Mouse (Mus musculus): Measurements from ENCODE around the gene Vwa5b1. TPM values are rescaled to one million over a fixed set of nuclear protein-coding genes. Genes with fewer than 3 reads are reported as not detected.

Gene Vwa5b1
- polyA plus RNA-seq, 1 experiment from 2014 or later: 0.15 TPM

GRCm38 (mm10) chr4:138548124-138548561 lies 87.5 kb downstream of the Vwa5b1 start:
- Histone ChIP-seq H3K4me2 (no peak overlapping the region), H3K9ac (ENCODE audit: low read length) (no peak overlapping the region), H3K4me3 (ENCODE audit: low read depth, low read length) (no peak overlapping the region), H3K36me3 (ENCODE audit: control insufficient read depth, insufficient read depth, low read length) (no peaks in the 10 kb centered on the region), H3K4me1 (ENCODE audit: control insufficient read depth, insufficient read depth, low read length) (peaks cover 5% of the 10 kb centered on the region), H3K27me3 (ENCODE audit: control insufficient read depth, insufficient read depth, low read length) (no peaks in the 10 kb centered on the region), H3K9me3 (ENCODE audit: control insufficient read depth, low read length) (no peaks in the 10 kb centered on the region), H3K27ac (ENCODE audit: low read depth, low read length) (no peak overlapping the region)
- ATAC-seq (ENCODE audit: low FRiP score) (peak; percentile 58; the same call in 1 of the 2 replicates), DNase-seq (ENCODE audit: low spot score, missing footprints) (no peak)
- WGBS: 12% methylated on average over 10 of the region's 10 CpGs

GRCm38 (mm10) chr4:138547556-138547955 lies 88.1 kb downstream of the Vwa5b1 start:
- Histone ChIP-seq H3K27me3 (ENCODE audit: control insufficient read depth, insufficient read depth, low read length) (no peaks in the 10 kb centered on the region), H3K9me3 (ENCODE audit: control insufficient read depth, low read length) (no peaks in the 10 kb centered on the region), H3K27ac (ENCODE audit: low read depth, low read length) (no peak overlapping the region), H3K4me2 (no peak overlapping the region), H3K36me3 (ENCODE audit: control insufficient read depth, insufficient read depth, low read length) (no peaks in the 10 kb centered on the region), H3K4me1 (ENCODE audit: control insufficient read depth, insufficient read depth, low read length) (peaks cover 5% of the 10 kb centered on the region), H3K4me3 (ENCODE audit: low read depth, low read length) (no peak overlapping the region), H3K9ac (ENCODE audit: low read length) (no peak overlapping the region)
- 24% methylated on average over 10 of the region's 10 CpGs for WGBS
- ATAC-seq (ENCODE audit: low FRiP score) (no peak), DNase-seq (ENCODE audit: low spot score, missing footprints) (no peak)

GRCm38 (mm10) chr4:138547041-138547440 lies 88.6 kb downstream of the Vwa5b1 start:
- no peak for DNase-seq (ENCODE audit: low spot score, missing footprints)
- Histone ChIP-seq H3K9me3 (ENCODE audit: control insufficient read depth, low read length) (no peaks in the 10 kb centered on the region), H3K4me3 (ENCODE audit: low read depth, low read length) (no peak overlapping the region), H3K4me1 (ENCODE audit: control insufficient read depth, insufficient read depth, low read length) (peaks cover 5% of the 10 kb centered on the region), H3K36me3 (ENCODE audit: control insufficient read depth, insufficient read depth, low read length) (no peaks in the 10 kb centered on the region), H3K9ac (ENCODE audit: low read length) (no peak overlapping the region), H3K27me3 (ENCODE audit: control insufficient read depth, insufficient read depth, low read length) (no peaks in the 10 kb centered on the region), H3K4me2 (no peak overlapping the region), H3K27ac (ENCODE audit: low read depth, low read length) (no peak overlapping the region)
- WGBS: 67% methylated on average over 6 of the region's 6 CpGs
- no peak for ATAC-seq (ENCODE audit: low FRiP score)

GRCm38 (mm10) chr4:138546241-138546640 lies 89.4 kb downstream of the Vwa5b1 start:
- Histone ChIP-seq H3K27me3 (ENCODE audit: control insufficient read depth, insufficient read depth, low read length) (no peaks in the 10 kb centered on the region), H3K36me3 (ENCODE audit: control insufficient read depth, insufficient read depth, low read length) (no peaks in the 10 kb centered on the region), H3K9ac (ENCODE audit: low read length) (no peak overlapping the region), H3K4me2 (no peak overlapping the region), H3K4me3 (ENCODE audit: low read depth, low read length) (no peak overlapping the region), H3K27ac (ENCODE audit: low read depth, low read length) (no peak overlapping the region), H3K9me3 (ENCODE audit: control insufficient read depth, low read length) (no peaks in the 10 kb centered on the region), H3K4me1 (ENCODE audit: control insufficient read depth, insufficient read depth, low read length) (peaks cover 5% of the 10 kb centered on the region)
- DNase-seq (ENCODE audit: low spot score, missing footprints) (no peak), ATAC-seq (ENCODE audit: low FRiP score) (no peak)
- 84% methylated on average over 11 of the region's 11 CpGs for WGBS

- Histone ChIP-seq H3K27ac (ENCODE audit: low read depth, low read length) (no peak overlapping the region), H3K4me2 (no peak overlapping the region), H3K9me3 (ENCODE audit: control insufficient read depth, low read length) (no peaks in the 10 kb centered on the region), H3K27me3 (ENCODE audit: control insufficient read depth, insufficient read depth, low read length) (no peaks in the 10 kb centered on the region), H3K36me3 (ENCODE audit: control insufficient read depth, insufficient read depth, low read length) (no peaks in the 10 kb centered on the region), H3K4me3 (ENCODE audit: low read depth, low read length) (no peak overlapping the region), H3K4me1 (ENCODE audit: control insufficient read depth, insufficient read depth, low read length) (peaks cover 5% of the 10 kb centered on the region), H3K9ac (ENCODE audit: low read length) (no peak overlapping the region)
- 66% methylated on average over 12 of the region's 12 CpGs for WGBS
- no peak for DNase-seq (ENCODE audit: low spot score, missing footprints)
- no peak for ATAC-seq (ENCODE audit: low FRiP score)
Measured at GRCm38 (mm10) chr4:138543177-138543576, 92.5 kb downstream of the Vwa5b1 start.

- Histone ChIP-seq H3K9ac (ENCODE audit: low read length) (no peak overlapping the region), H3K4me2 (no peak overlapping the region), H3K4me3 (ENCODE audit: low read depth, low read length) (no peak overlapping the region), H3K9me3 (ENCODE audit: control insufficient read depth, low read length) (no peaks in the 10 kb centered on the region; the same call in 1 of the 2 replicates), H3K27ac (ENCODE audit: low read depth, low read length) (no peak overlapping the region), H3K27me3 (ENCODE audit: control insufficient read depth, insufficient read depth, low read length) (no peaks in the 10 kb centered on the region), H3K4me1 (ENCODE audit: control insufficient read depth, insufficient read depth, low read length) (peaks cover 11% of the 10 kb centered on the region), H3K36me3 (ENCODE audit: control insufficient read depth, insufficient read depth, low read length) (no peaks in the 10 kb centered on the region)
- WGBS: 66% methylated on average over 4 of the region's 4 CpGs
- ATAC-seq (ENCODE audit: low FRiP score): peak; percentile 27; the same call in 1 of the 2 replicates
- DNase-seq (ENCODE audit: low spot score, missing footprints): no peak
Measured at GRCm38 (mm10) chr4:138538084-138538449, 97.6 kb downstream of the Vwa5b1 start.

- no peaks in the 10 kb centered on the region for H3K27me3 ChIP-seq (ENCODE audit: control insufficient read depth, insufficient read depth, low read length)
- no peak overlapping the region for H3K4me2 ChIP-seq
- no peak overlapping the region for H3K27ac ChIP-seq (ENCODE audit: low read depth, low read length)
- H3K9me3 ChIP-seq (ENCODE audit: control insufficient read depth, low read length): no peaks in the 10 kb centered on the region; the same call in 1 of the 2 replicates
- DNase-seq (ENCODE audit: low spot score, missing footprints): peak; percentile 86
- H3K36me3 ChIP-seq (ENCODE audit: control insufficient read depth, insufficient read depth, low read length): no peaks in the 10 kb centered on the region
- H3K4me1 ChIP-seq (ENCODE audit: control insufficient read depth, insufficient read depth, low read length): peaks cover 11% of the 10 kb centered on the region
- peak; percentile 65 for ATAC-seq (ENCODE audit: low FRiP score)
- no peak overlapping the region; the same call in 1 of the 2 replicates for H3K9ac ChIP-seq (ENCODE audit: low read length)
- 21% methylated on average over 10 of the region's 10 CpGs for WGBS
- no peak overlapping the region for H3K4me3 ChIP-seq (ENCODE audit: low read depth, low read length)
Measured at GRCm38 (mm10) chr4:138537210-138538083, 98.2 kb downstream of the Vwa5b1 start.

GRCm38 (mm10) chr4:138535610-138536009 lies 100.1 kb downstream of the Vwa5b1 start:
- 87% methylated on average over 12 of the region's 12 CpGs for WGBS
- no peak overlapping the region for H3K4me2 ChIP-seq
- no peak overlapping the region for H3K9ac ChIP-seq (ENCODE audit: low read length)
- peak; percentile 33 for DNase-seq (ENCODE audit: low spot score, missing footprints)
- H3K27me3 ChIP-seq (ENCODE audit: control insufficient read depth, insufficient read depth, low read length): no peaks in the 10 kb centered on the region
- H3K9me3 ChIP-seq (ENCODE audit: control insufficient read depth, low read length): no peaks in the 10 kb centered on the region; the same call in 1 of the 2 replicates
- H3K36me3 ChIP-seq (ENCODE audit: control insufficient read depth, insufficient read depth, low read length): no peaks in the 10 kb centered on the region
- peaks cover 11% of the 10 kb centered on the region for H3K4me1 ChIP-seq (ENCODE audit: control insufficient read depth, insufficient read depth, low read length)
- no peak for ATAC-seq (ENCODE audit: low FRiP score)
- H3K4me3 ChIP-seq (ENCODE audit: low read depth, low read length): no peak overlapping the region
- H3K27ac ChIP-seq (ENCODE audit: low read depth, low read length): no peak overlapping the region

- H3K4me2 ChIP-seq: no peak overlapping the region
- H3K9me3 ChIP-seq (ENCODE audit: control insufficient read depth, low read length): no peaks in the 10 kb centered on the region; the same call in 1 of the 2 replicates
- ATAC-seq (ENCODE audit: low FRiP score): no peak
- peaks cover 11% of the 10 kb centered on the region for H3K4me1 ChIP-seq (ENCODE audit: control insufficient read depth, insufficient read depth, low read length)
- H3K9ac ChIP-seq (ENCODE audit: low read length): no peak overlapping the region
- no peaks in the 10 kb centered on the region for H3K27me3 ChIP-seq (ENCODE audit: control insufficient read depth, insufficient read depth, low read length)
- H3K27ac ChIP-seq (ENCODE audit: low read depth, low read length): no peak overlapping the region
- 93% methylated on average over 2 of the region's 2 CpGs for WGBS
- no peak overlapping the region for H3K4me3 ChIP-seq (ENCODE audit: low read depth, low read length)
- H3K36me3 ChIP-seq (ENCODE audit: control insufficient read depth, insufficient read depth, low read length): no peaks in the 10 kb centered on the region
- DNase-seq (ENCODE audit: low spot score, missing footprints): no peak
Measured at GRCm38 (mm10) chr4:138533877-138534276, 101.8 kb downstream of the Vwa5b1 start.

Data from midbrain, embryonic 11.5 days (tissue).